Mouse (Mus musculus): Measurements from ENCODE around the gene Ssna1. TPM values are rescaled to one million over a fixed set of nuclear protein-coding genes. Genes with fewer than 3 reads are reported as not detected.

Ssna1 gene
- polyA plus RNA-seq, 1 experiment from 2014 or later = 200 TPM

DNA sequence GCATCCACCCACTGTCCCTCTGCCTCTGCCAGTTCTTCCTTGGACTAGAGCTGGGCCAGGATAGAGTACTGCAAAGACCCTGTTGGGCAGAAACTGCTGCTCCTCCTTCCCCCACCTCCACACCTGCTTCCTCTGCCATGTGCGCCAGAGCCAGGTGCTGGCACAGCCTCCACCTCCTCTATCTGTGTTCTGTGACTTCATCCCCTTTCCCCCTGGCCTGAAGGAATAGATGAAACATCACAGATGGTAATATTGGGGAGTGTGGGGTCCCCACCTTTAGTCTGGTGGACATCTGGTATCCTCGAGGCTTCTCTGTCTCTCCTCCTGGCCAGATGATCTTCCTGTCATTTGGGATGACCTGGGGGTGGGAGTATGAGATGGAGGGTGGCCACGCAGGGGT lies 31.2 kb upstream of the Ssna1 start:
- peaks cover 7% of the 10 kb centered on the region; the same call in 1 of the 2 replicates for H3K4me1 ChIP-seq (replicated peaks)
- no peak for ATAC-seq
- H3K36me3 ChIP-seq = no peaks in the 10 kb centered on the region
- H3K27ac ChIP-seq = no peak overlapping the region
- no peaks in the 10 kb centered on the region for H3K9me3 ChIP-seq
- no peak overlapping the region for H3K4me3 ChIP-seq (replicated peaks)
- H3K4me2 ChIP-seq (replicated peaks) = no peak overlapping the region
- H3K9ac ChIP-seq = no peak overlapping the region
- H3K27me3 ChIP-seq (replicated peaks) = peaks cover 36% of the 10 kb centered on the region
- WGBS = 75% methylated on average over 3 of the region's 3 CpGs

DNA sequence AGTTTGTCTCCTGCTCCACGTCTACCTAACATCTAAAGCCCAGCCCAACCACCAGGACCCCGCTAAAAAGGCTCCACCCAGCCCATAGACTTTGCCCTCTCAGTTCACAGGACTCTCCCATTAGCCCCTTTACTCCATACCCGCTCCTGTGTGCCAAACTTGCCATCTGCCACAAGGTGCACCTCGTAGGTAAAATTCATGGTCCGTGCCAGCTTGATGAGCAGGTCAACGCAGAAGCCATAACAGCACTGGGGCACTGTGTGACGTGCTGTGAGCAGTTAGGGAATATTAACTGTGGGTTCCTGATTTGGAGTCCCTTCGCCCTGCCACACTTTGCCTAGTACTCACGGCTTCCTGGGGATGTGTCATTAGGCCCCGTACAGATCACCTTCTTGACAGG lies 25.8 kb upstream of the Ssna1 start:
- H3K4me1 ChIP-seq (replicated peaks) = no peaks in the 10 kb centered on the region
- H3K36me3 ChIP-seq = no peaks in the 10 kb centered on the region
- no peak overlapping the region for H3K9ac ChIP-seq
- H3K4me2 ChIP-seq (replicated peaks) = no peak overlapping the region
- no peak overlapping the region for H3K4me3 ChIP-seq (replicated peaks)
- H3K27ac ChIP-seq = no peak overlapping the region
- peaks cover 43% of the 10 kb centered on the region for H3K27me3 ChIP-seq (replicated peaks)
- 79% methylated on average over 10 of the region's 10 CpGs for WGBS
- H3K9me3 ChIP-seq = no peaks in the 10 kb centered on the region
- no peak for ATAC-seq

DNA sequence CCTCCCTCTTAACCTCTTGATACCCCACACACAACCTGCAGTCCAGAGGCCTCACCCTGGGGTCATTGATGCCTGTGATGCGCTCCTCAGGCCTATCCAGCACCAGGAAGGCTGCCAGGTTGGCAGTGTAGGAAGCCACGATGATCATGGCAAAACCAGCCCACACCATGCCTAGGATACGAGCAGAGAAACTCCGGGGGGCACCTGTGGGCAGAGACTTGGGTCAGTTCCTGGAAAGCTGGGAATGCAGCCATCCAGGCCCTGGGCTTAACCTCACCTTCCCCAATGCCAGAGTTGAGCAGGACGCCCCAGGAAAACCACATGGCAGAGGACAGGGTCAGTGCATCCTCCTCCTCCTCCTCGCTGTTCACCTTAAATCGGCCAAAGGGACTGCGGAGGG lies 24.9 kb upstream of the Ssna1 start:
- WGBS = 74% methylated on average over 8 of the region's 8 CpGs
- Histone ChIP-seq H3K27me3 (replicated peaks) (peaks cover 48% of the 10 kb centered on the region), H3K4me1 (replicated peaks) (peaks cover 7% of the 10 kb centered on the region), H3K27ac (no peak overlapping the region), H3K36me3 (no peaks in the 10 kb centered on the region), H3K9me3 (no peaks in the 10 kb centered on the region), H3K4me3 (replicated peaks) (no peak overlapping the region), H3K9ac (no peak overlapping the region), H3K4me2 (replicated peaks) (no peak overlapping the region)
- ATAC-seq = no peak

DNA sequence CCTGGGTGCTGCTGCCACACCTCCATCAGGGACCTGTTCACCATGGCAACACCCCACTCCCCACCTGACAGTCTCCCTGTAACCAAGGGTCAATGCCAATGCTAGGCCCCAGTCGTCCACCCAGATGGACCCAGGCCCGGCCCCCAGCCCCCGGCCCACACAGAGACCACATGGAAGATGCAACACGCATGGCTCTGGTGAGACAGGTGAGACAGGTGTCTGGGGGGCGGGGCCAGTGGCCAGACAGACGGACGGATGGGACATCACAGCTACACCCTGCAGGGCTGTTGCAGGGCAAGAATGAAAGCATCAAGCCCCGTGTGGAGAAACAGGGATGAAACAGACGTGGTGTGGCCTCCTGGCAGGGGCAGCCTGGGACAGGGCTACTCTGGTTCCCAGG lies 21.5 kb upstream of the Ssna1 start:
- Histone ChIP-seq H3K9me3 (no peaks in the 10 kb centered on the region), H3K4me2 (replicated peaks) (no peak overlapping the region), H3K4me1 (replicated peaks) (peaks cover 18% of the 10 kb centered on the region), H3K36me3 (no peaks in the 10 kb centered on the region), H3K9ac (no peak overlapping the region), H3K4me3 (replicated peaks) (no peak overlapping the region), H3K27me3 (replicated peaks) (peaks cover 81% of the 10 kb centered on the region), H3K27ac (no peak overlapping the region)
- no peak for ATAC-seq
- WGBS = 74% methylated on average over 9 of the region's 9 CpGs

DNA sequence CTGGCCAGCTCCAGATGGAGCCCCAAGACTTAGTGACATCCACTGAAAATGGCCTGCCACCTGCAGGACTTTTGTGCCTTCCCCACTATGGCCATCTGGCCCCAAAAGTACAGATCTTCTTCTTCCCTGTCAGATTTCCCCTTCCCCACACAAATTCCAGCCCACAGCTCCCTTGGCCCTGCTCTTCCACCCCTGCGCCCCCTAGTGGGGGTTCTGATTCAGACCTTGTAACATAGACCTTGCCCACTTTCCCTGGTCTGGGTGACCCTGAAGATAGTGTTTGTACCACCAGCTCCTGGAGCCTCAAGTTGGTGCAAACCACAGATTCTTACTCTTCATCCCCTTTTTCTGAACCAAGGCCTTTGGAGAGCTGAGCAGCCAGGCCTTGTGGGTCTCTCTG lies 20.6 kb upstream of the Ssna1 start:
- 0 out of 2 replicates have a peak, but pooled peaks have one; percentile 51 for ATAC-seq
- Histone ChIP-seq H3K27ac (no peak overlapping the region), H3K27me3 (replicated peaks) (peaks cover 90% of the 10 kb centered on the region), H3K4me1 (replicated peaks) (peaks cover 18% of the 10 kb centered on the region), H3K36me3 (no peaks in the 10 kb centered on the region), H3K4me2 (replicated peaks) (no peak overlapping the region; the same call in 1 of the 2 replicates), H3K9me3 (no peaks in the 10 kb centered on the region), H3K4me3 (replicated peaks) (no peak overlapping the region), H3K9ac (no peak overlapping the region)
- whole genome bisulfite sequencing = 0% methylated on average over 1 of the region's 1 CpGs

DNA sequence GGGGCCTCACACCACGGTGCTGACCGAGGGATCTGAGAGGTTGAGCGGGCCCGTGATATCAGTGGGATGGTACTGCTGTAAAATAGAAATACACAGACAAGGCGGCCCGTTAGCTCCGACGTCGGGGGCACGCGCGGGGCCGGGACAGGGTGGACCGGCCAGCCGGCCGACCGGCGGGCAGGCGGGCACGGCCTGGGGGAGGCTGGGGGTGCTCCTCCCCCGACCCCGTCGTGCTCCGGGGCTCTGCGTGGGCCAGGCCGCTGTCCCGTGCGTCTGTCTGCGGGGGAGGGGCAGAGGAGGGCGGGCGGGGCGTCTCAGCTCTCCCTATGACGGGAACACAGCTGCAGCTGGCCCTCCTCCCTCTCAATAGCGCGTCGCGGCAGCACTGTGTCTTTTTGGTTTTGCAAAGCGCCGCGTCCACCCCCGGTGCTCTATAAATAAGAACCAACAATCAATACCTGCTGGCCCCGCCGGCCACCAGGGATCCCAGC lies 19.9 kb upstream of the Ssna1 start:
- ATAC-seq = peak; percentile 25
- peaks cover 85% of the 10 kb centered on the region for H3K27me3 ChIP-seq (replicated peaks)
- 3% methylated on average over 43 of the region's 43 CpGs for WGBS
- H3K27ac ChIP-seq = no peak overlapping the region
- H3K9ac ChIP-seq = 0 out of 2 replicates have a peak overlapping the region, but pooled peaks have one; percentile 3
- H3K4me2 ChIP-seq (replicated peaks) = peak overlapping the region; percentile 68
- no peaks in the 10 kb centered on the region for H3K9me3 ChIP-seq
- H3K36me3 ChIP-seq = no peaks in the 10 kb centered on the region
- H3K4me1 ChIP-seq (replicated peaks) = peaks cover 18% of the 10 kb centered on the region
- H3K4me3 ChIP-seq (replicated peaks) = peak overlapping the region; percentile 35

DNA sequence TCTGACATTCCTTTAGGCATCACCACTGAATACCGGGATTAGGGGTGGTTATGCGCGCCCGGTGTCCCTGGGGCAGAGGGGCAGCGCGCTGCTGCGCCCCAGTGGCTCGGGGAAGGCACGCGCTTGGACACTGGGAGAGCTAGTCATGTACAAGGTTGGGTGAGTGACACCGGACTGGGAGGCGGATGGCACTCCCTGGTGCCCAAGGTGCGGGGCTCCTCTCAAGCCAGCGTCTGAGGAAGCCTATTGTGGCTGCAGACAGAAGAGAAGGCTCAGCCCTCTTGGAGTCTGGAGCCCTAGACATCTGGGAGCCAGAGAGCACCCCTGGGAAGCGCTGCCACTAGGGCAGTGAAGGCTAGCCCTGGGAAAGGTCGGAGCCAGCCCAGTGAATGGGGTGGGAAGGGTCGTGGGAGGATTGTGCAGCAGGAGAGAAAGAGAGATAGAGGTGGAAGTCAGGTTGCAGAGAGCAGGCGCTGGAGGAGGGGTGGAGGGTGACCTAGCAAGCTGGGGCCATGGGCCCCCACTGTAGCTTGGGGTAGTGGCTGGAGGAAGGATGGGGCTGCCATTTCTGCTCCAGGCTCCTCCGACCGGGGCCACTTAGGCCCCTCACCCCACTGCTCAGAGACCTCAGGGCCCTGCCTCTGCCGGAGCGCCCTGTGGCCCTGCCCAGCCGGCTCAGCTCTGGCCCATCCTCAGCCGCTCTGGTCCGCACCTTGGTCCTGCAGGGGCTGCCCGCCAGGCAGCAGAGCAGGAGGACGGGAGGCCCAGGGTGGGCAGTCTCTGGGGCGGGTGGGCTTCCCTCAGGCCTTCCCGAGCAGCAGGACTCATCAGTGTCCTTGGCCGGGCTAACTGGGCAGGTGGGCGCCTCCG lies 19.2 kb upstream of the Ssna1 start:
- 5% methylated on average over 32 of the region's 32 CpGs for whole genome bisulfite sequencing
- Histone ChIP-seq H3K4me3 (replicated peaks) (peak overlapping the region; percentile 35), H3K27me3 (replicated peaks) (peaks cover 80% of the 10 kb centered on the region), H3K27ac (no peak overlapping the region), H3K4me2 (replicated peaks) (peak overlapping the region; percentile 68), H3K36me3 (no peaks in the 10 kb centered on the region), H3K9me3 (no peaks in the 10 kb centered on the region), H3K9ac (no peak overlapping the region), H3K4me1 (replicated peaks) (peaks cover 18% of the 10 kb centered on the region)
- ATAC-seq = peak; percentile 5; the same call in 1 of the 2 replicates

DNA sequence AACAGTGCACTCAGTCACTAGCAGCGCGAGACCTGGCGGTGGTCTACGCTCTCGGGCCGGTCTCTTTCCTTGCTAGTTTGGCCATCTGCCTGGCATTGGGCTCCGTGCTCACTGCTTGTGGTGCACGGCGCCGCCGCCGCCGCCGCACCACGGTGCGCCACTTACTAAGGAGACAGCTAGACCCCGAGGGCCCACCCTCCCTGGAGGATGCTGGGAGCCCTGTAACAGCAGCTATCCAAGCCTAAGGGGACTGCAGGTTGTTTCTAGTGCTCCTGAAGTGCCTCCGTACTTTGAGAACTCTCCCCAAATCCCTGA lies 18.5 kb upstream of the Ssna1 start:
- Histone ChIP-seq H3K9ac (no peak overlapping the region), H3K9me3 (no peaks in the 10 kb centered on the region), H3K4me2 (replicated peaks) (peak overlapping the region; percentile 68), H3K27ac (no peak overlapping the region), H3K4me3 (replicated peaks) (peak overlapping the region; percentile 16), H3K27me3 (replicated peaks) (peaks cover 76% of the 10 kb centered on the region), H3K4me1 (replicated peaks) (peaks cover 22% of the 10 kb centered on the region), H3K36me3 (no peaks in the 10 kb centered on the region)
- WGBS = 2% methylated on average over 18 of the region's 18 CpGs
- no peak for ATAC-seq

DNA sequence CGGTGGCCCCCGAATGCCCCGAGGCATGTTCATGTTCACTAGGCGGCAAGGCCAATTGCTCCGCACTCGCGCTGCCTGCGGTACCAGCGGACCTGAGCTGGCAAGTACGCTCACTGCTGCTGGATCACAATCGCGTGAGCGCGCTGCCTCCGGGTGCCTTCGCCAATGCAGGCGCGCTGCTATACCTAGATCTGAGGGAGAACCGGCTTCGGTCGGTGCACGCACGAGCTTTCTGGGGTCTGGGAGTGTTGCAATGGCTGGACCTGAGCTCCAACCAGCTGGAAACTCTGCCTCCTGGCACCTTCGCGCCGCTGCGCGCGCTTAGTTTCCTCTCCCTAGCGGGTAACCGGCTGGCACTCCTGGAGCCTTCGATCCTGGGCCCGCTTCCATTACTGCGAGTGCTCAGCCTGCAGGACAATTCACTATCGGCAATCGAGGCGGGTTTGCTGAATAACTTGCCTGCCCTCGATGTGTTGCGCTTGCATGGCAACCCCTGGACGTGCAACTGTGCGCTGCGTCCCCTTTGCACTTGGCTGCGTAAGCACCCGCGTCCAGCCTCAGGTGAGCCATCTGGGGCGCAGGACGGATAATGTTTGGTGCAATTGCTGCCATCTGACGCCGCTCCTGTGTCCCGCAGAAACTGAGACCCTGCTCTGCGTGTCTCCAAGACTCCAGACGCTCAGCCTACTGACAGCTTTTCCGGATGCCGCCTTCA lies 18.0 kb upstream of the Ssna1 start:
- no peaks in the 10 kb centered on the region for H3K9me3 ChIP-seq
- H3K4me3 ChIP-seq (replicated peaks) = peak overlapping the region; percentile 16
- ATAC-seq = no peak
- H3K36me3 ChIP-seq = no peaks in the 10 kb centered on the region
- H3K27ac ChIP-seq = no peak overlapping the region
- H3K9ac ChIP-seq = no peak overlapping the region
- H3K4me1 ChIP-seq (replicated peaks) = peaks cover 27% of the 10 kb centered on the region
- H3K4me2 ChIP-seq (replicated peaks) = peak overlapping the region; percentile 68
- WGBS = 2% methylated on average over 54 of the region's 54 CpGs
- peaks cover 71% of the 10 kb centered on the region for H3K27me3 ChIP-seq (replicated peaks)

DNA sequence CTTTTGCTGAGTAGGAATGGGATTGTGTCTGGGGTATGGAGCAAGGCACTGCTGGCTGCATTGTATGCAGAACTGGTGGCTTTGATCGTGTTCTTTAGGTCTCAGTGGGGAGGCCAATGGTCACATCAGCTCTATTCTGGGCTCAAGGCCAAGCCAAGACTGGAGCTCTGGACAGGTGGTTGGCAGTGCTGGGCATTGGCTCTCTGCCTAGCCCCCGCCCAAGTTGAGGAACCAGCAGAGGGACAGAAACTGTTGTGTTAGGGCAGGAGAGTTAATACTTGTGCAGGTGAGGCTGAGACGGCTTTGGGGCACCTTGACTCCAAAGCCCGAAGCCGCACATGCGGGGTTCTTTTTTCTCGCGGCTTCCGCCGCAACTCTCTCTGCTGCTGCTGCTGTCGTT lies 17.4 kb upstream of the Ssna1 start, which contains the start of gene Lrrc26:
Gene Lrrc26, plus strand, starts transcription at position 265 of the 400 bp plus-strand sequence.
- 9% methylated on average over 11 of the region's 11 CpGs for WGBS
- Histone ChIP-seq H3K9me3 (no peaks in the 10 kb centered on the region), H3K4me3 (replicated peaks) (peak within 1 kb of the TSS; percentile 16), H3K9ac (no peak within 1 kb of the TSS), H3K4me2 (replicated peaks) (peak within 1 kb of the TSS; percentile 68), H3K27me3 (replicated peaks) (peaks cover 65% of the 10 kb centered on the region), H3K27ac (no peak within 1 kb of the TSS), H3K36me3 (peaks cover 3% of the 10 kb centered on the region; the same call in 1 of the 2 replicates), H3K4me1 (replicated peaks) (peaks cover 29% of the 10 kb centered on the region)
- ATAC-seq = no peak

DNA sequence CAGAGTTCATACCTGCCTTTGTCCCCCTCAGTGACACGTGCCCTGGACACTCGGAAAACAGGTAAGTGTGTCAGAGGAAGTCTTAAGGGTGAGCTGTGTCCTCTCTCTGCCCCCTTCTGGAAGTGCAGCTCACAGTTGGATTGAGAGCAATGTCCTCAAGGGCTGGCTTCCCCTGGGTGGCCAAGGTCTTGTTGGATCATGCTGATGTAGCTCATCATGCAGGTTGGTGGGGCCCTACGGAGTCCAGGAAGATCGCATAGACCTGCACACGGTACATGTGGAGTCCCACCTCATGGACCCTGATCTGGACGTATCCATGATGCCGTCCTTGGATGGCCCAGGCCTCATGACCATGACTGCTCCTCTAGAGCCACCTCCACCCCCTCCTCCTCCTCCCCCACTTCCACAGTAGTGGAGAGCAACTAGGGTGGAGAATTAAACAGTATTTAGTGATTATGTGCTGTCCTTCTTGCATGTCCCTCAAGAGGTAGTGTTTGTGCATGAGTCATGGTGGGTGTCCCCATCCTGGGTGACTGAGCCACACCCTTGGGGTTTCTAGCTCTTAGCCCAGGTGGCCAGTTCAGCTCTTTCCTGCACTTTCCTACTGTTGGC lies 16.6 kb upstream of the Ssna1 start:
- Histone ChIP-seq H3K27me3 (replicated peaks) (peaks cover 59% of the 10 kb centered on the region), H3K4me2 (replicated peaks) (no peak overlapping the region), H3K4me1 (replicated peaks) (peaks cover 29% of the 10 kb centered on the region), H3K9ac (no peak overlapping the region), H3K9me3 (no peaks in the 10 kb centered on the region), H3K4me3 (replicated peaks) (no peak overlapping the region), H3K27ac (no peak overlapping the region), H3K36me3 (peaks cover 11% of the 10 kb centered on the region; the same call in 1 of the 2 replicates)
- no peak for ATAC-seq
- WGBS = 78% methylated on average over 7 of the region's 7 CpGs
